Mouse (Mus musculus) olfactory bulb, adult 2 months (tissue): ENCODE measurements around the gene Pde6g.

ENCODE experiments used
- CTCF ChIP-seq: fragments of 200-500 bp; IDR thresholded peaks from 2 replicates; pipeline ENCODE4 v1.5.1; 2012; ENCODE audit warnings: low read depth, mild to moderate bottlenecking, low read length, moderate library complexity; ENCODE audit not compliant: insufficient read depth
- POLR2A ChIP-seq: fragments of 200-500 bp; IDR thresholded peaks from 2 replicates; pipeline ENCODE4 v1.6.1; 2012; ENCODE audit warnings: mild to moderate bottlenecking, low read depth, low read length, moderate library complexity; ENCODE audit not compliant: insufficient read depth

DNA sequence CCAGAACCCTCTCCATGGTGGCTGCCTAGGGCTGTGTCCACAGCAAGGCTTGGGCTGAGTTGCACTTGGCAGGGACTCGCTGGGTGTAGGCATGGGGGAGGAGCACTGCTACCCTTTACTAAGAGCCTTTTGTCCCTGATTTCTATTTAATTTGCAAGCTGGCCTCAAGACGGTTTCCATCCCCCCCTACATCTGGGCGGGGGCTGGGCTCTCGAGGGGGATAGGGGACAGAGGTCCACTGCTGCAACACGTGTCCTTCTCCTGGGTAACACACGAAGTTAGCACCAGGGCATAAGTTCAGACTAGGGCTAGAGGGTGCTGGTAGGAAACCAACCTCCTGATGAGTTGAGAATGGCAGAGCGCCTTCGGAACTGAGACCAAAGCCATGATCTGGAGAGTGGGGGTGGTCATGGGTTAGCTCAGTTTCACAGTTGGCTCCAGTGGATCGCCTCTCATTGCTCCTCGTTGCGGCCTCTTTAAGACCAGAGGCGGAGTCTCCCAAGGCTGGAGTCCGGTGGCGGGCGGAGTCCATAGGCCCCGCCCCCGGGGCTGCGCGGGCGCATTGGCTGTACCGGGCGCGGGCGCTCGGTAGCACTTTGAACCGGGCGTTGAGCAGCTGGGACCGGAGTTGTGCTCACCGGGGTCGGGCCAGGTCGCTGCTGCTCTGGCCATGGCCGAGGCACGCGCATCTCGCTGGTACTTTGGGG, 38.2 kb upstream of the Pde6g start, which contains the start of gene Slc25a10:
- TF ChIP-seq CTCF, result no peak
- TF ChIP-seq POLR2A, result peak; percentile 17; the same call in 1 of the 2 replicates
